Mouse (Mus musculus) inflammation-experienced regulatory T-cells, adult 6 months (primary cell): ENCODE data around the gene Fgf12. TPM values are rescaled to one million over a fixed set of nuclear protein-coding genes. Genes with fewer than 3 reads are reported as not detected.

Experiments used
- ATAC-seq: one replicate; pipeline ENCODE4 v1.8.0; 2017
- polyA plus RNA-seq, 3 experiments: library from polyadenylated mRNA; unstranded; fragments of 100-300 nt; shearing (Covaris generic); gene quantifications; one replicate each; pipeline ENCODE4 v1.2.1; 2017

Fgf12 gene
- polyA plus RNA-seq, 3 experiments from 2014 or later: 0.30 TPM; not detected in 2

DNA sequence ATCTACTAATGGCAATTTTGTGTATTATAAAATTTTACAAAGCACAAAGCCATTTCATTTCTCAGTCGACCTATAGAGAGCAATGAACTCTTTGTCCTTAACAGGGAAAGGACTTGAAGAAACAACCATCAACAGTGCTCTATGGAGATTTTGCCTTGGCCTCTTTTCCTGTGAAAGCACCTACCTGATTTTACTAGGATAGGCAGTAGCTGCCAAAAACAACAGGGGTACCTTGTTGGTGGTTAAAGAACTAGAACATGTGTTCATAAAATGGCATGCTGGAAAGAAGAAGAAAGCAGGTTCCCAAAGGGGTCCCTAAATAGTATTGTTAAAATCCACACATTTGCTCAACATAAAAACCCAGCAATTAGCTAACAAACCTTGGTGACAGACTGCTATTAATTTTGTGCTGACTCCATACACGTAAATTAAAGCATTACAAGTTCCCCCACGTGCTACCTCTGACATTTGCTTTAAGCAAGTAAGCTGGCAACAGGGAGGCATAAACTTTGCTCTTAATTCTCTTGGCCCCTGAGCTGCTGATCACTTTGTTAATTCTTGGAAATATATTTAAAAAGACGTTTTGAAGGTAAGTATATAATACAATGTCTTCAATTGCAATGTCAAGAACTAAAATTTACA is 463.1 kb downstream of the Fgf12 start:
- no peak for ATAC-seq

DNA sequence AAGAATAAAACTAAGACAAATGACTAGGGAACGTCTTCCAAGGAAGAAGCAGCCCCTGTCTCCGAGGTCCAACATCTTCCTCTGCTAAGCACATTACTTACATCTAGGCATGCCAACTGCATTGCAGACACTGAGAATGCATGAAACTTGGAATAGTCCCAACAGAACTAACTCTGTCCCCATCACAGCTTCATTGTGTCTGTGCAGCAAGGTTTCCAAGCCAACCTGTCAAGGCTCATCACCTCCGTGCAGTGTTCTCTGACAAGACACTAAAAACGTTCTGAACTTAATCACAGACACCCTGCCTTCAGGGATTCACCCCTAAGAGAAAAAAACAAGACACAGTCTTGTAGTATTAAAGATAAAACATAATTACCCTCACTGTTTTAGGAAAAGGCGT is 495.0 kb downstream of the Fgf12 start:
- ATAC-seq: no peak

DNA sequence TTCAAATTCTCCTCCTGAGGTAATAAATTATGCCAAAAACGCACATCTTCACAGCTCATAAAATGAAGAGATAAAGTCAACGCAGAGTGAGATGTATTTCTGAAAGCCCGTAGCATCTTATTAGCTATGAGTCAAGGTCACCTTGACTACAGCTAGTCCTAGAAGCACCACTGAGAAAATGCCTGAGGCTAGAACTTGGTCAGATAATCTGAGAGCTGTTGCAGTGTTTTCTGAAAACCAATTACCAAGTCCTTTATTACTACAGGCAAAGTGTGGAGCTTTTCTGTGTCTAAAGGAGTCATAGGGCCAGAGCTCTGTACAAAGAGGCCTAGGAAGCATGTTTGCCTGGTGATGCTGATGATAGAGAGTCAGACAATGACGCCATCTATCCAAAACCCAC is 498.6 kb downstream of the Fgf12 start:
- ATAC-seq: no peak

DNA sequence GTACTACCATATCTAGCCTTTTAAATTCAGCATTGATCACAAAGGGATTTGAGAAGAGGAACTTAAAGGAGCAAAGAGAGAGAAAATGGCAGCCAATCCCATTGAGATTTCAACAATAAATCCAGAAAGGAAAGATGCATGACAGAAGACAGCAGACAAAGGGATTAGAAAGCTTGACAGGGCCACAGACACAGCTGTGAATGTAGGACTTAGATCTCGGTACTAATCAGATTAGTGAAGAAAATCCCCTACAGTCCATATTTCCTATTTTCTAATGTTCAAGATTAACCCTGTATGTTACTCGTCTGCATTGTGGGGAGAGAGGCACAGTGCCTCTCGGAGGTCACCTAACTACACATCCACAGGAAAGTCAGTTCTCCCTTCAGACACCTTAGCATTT is 500.9 kb downstream of the Fgf12 start:
- no peak for ATAC-seq

DNA sequence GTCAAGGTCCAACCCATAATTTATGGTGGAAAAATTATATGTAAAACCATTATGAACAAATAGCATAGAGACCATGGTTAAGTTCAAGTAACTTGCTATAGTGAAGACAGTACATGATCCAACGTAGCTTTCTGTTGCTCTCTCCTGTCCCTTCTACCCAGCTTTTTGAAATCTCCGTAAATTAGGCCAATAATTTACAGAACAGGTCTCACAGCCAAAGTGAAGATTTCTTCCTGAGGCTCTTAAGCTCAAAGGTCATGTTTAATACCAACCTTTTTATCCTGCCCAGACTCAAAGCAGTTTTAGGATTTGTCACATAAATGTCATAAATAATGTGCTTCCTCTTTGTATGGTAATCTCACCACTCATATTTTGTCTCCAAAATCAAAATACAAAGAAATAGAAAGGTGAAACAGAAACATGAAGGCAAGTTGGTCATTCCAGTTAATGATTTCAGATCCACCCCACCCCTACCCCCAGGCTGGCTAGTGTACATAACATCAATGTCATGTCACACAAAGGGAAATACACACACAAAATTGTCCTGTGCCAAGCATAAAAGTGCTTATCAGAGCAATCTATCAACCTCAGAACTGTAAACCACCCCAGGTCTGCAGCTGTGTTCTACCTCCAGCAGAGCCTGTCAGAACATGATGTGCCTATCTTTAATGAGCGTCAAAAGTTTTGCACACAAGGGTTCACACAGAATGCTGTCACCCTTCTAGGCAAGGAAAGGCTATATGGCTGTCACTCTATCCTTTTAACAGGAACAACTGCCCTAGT is 509.8 kb downstream of the Fgf12 start:
- ATAC-seq: no peak

DNA sequence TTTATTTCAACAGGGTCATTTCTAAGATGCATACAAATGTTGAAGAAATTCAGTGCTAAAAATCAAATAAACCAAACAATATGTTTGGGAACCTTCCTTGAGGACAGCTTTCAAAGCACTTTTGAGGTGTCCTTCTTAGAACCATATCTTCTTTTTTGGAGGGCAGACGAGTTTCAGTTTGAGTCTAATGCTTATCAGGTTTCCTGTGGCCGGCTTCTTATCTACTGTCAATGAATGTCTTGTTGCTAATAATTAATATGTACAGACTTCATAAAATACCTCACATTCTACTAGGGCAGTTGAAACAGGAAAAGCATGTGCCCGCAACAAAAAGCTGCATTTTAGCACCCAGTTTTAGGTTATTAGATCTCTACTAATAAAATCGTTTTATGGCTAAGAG is 513.5 kb downstream of the Fgf12 start:
- no peak for ATAC-seq

DNA sequence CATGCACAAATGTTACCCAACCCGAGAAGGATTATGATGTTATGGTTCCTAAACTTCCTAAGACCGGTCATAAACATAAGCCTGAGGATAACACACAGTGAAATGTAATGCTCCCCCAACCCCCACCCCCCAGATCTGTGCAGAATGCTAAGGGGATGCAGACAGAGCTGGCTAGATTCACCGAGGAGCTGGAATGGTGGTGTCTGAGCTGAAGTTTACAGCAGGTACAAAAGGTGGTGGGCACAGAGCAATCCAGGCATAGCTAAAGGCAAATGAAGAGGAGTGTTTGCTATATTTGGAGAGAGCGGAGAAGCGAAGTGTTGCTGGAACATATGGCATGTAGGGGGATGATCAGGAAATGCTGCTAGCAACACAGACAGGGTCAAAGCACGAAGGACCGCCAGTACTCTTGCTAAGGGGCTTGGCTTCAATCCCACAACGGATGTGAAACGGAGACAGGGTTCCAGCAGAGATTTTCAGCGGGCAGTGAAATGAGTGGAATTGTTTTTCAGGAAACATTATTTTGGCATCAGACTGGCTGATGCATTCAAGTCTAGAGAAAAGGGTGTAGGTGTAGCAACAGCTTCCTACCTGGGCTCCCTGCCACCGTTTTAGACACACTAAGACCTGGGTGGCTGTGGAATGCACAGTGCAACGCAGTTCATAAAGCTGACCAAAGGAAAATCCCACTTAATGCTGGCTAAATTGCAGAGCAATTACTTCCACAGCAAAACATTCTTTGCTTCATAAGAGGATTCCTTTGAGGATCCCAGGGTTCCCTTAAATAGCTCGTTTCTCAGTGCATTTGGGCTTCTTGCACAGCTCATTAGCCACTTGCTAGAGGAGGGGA is 514.6 kb downstream of the Fgf12 start:
- ATAC-seq: no peak

DNA sequence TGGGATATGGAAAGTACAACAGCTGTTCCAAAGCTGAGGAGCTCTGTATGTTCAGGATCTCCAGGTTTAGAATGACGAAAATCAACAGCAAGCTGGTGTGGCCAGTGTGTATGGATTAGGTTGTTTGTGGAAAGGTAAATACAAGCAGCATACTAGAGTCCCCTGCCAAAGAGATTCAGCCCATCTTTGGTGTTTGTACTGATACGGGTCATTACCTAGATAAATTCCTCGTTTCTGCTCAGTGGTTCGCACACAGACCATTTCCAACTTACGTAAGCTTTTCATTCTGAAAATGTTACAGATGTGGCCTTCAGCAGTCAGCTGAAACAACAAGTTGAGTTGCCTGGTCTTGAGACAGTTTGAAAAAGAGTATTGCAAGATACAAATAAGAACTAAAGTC is 536.9 kb downstream of the Fgf12 start:
- no peak for ATAC-seq

DNA sequence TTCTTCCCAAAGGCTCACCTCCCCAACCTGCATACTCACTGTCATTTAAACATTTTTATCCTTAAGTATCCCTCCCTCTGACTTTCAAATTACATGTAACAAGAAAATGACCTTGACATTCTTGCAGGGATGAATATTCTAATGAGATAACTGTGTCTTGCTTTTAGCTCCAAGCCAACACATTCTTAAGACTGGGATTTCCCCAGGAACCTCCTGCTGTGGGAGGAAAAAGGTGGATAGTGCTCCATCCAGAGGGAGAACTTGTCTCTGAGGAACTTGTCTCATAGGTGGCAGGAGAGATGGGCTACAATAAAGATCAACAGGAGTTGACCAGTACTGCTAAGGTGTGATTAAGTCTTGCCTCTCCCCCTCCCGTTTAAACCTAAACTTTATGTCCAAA is 540.5 kb downstream of the Fgf12 start:
- ATAC-seq: no peak

DNA sequence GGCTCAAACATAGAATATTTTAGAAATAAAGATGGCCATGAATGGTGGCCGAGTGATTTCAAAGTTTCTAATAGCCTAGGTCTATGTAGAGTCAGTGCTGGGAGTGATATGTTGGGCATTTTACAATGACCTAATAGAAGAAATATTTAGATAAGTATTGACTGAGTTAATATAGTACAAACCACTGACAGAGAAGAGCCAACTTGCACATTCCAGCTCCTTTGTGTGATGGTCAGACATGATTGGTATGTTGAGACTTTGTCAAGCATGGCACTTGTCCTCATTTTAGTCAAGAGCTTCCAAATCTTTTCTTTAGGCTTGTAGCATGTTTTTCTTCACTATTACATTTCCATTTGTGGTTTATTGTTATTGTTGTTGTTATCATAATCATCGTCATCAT is 596.4 kb downstream of the Fgf12 start:
- no peak for ATAC-seq

DNA sequence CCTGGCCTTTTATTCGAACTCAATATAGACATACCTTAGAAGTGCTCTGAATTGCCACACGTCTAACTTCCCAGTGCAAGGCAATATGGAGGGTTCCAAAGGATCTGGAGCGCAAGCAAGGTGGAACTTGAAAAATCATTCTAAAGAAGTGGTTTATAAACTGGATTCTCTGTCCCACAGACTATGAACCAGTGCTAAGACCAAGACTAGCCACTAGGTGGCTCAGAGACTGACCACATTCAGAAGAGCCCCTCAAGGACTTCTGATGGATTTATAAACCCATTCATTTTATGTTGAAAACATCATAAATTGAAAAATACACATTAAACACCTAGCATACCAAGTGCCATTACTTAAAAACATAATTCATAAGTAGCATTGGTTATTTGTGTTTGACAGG is 611.9 kb downstream of the Fgf12 start:
- ATAC-seq: no peak

DNA sequence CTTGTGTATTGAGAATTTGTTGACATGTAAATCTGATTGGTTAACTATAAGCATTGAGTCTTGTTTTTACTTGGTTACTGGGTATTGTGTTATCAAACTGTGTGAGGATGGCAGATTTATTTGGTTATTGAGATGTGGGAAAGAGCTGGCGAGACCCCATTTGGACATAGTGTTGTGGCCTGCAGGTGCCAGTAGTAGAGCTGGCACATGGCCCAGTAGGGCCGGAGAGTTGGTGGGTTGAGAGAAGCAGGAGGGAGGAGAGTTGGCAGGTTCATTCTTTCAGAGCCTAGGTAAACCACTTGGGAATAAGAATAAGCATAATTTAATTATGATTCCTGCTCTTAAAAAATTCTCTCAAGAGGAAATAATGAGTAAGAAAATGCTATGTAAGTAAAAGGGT is 625.9 kb downstream of the Fgf12 start:
- no peak for ATAC-seq

Other genes with a start within 250 kb of the Fgf12 start
- gene Mb21d2, start 176.6 kb upstream of the Fgf12 start, polyA plus RNA-seq: not detected